Mouse (Mus musculus) spleen, adult 2 months (tissue): Measurements from ENCODE around the gene Bspry.

Experiments
- CTCF ChIP-seq: fragments of 200-500 bp; IDR thresholded peaks from 2 replicates; pipeline ENCODE4 v1.5.1; 2011; ENCODE audit warnings: mild to moderate bottlenecking, inconsistent platforms; ENCODE audit not compliant: insufficient read depth, insufficient read length, insufficient replicate concordance; ENCODE audit errors: extremely low read depth
- POLR2A ChIP-seq: fragments of 200-500 bp; IDR thresholded peaks from 2 replicates; pipeline ENCODE4 v1.6.1; 2011; ENCODE audit warnings: low read depth, low read length, inconsistent platforms

DNA sequence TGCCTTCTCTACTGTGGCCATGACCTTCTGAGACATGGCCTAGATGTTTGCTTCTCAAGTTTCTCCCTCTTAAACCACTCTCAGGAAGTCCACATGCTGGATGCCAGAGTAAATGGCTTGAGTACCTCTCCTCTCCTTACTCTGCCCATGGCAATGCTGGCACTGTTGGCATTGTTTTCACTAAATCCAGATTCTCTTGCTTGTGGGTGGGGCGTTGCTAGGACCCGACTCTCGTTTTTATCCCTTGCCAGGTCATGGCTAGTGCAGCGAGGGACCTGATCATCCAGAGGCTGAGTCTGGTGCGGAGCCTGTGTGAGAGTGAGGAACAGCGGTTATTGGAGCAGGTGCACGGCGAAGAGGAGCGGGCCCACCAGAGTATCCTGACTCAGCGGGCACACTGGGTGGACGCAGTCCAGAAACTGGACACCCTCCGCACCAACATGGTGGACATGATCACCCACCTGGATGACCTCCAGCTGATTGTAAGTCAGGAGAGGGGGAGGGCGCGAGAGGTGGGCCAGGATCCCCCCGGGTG is 6.4 kb downstream of the Bspry start:
- TF ChIP-seq CTCF = no peak
- TF ChIP-seq POLR2A = no peak
